Mouse (Mus musculus): ENCODE results near the gene Ppp1r11.

Ppp1r11 gene

DNA sequence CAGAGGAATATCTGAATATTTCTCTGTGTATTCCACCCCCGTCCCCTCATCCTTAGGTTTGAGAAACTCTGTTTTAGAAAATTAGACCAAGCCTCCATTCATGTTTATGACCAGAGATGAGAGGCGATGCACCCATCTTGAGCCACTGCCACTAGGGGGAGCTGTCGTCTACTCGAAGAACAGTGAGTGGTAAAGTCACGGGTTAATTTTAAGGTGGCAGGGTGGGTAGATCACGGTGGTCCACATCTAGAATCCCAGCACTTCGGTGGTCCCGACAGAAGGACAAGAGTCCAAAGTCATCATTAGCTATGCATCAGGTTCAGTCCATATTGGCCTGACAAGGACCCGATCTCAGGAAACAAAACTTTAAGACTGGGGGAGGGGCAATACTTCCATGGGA lies 36.5 kb downstream of the Ppp1r11 start:
- no peak for DNase-seq (ENCODE audit: low spot score)

DNA sequence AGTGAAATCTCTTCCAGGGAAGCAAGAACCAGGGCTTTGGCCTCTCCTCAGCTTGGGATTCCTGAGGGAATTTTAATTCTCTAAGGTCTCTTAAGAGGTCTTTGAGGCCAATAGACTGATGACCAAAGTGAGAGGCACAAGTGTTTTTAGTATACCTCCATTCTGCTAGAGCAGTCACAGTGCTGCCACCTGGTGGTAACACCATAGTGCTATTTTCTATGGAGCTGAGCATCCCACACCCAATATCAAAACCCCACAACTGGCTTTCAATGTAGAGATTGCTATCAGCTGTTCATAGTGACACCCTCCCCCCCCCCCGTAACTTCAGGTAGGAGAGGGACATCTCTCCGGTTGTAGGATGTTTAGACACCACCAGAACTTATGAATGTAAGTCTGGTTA lies 37.4 kb downstream of the Ppp1r11 start:
- DNase-seq (ENCODE audit: low spot score) = peak; percentile 39

DNA sequence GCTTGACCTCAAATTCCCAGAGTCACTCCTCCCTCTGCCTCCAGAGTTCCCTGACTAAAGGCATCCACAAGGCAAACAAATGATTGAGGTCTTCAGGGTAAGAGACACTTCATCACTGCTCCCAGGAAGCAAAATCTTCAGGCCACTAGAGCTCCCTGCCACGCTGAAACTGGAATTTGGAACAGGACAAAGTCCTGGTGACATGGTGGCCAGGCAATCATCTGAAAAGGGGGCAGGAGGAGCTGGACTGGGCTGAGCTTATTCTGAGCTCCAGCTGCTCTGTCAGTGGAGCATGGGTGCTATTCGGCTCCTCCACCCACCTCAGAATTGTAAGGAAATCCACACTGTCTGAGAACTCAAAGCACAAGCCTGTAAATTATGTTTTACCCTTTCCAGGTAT lies 39.5 kb downstream of the Ppp1r11 start:
- DNase-seq (ENCODE audit: low spot score) = no peak

DNA sequence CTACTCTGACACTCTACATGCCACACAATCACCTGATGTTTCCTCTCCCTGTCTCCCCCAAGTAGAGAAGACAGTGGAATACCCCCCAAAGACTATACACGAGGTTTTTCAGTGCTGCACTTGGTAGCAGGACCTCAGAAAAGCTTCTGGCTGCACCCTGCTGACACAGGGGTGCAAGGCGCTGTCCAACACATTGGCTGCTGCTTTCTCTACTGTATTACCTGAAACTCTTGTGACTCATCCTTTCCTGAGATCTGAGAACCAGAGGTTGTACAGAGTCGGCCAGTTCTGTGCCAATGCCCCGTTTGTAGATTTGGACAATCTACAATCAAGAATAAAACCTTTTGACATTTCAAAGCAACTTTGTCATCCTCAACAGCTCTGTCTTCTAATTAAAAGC lies 41.7 kb downstream of the Ppp1r11 start:
- no peak for DNase-seq (ENCODE audit: low spot score)

DNA sequence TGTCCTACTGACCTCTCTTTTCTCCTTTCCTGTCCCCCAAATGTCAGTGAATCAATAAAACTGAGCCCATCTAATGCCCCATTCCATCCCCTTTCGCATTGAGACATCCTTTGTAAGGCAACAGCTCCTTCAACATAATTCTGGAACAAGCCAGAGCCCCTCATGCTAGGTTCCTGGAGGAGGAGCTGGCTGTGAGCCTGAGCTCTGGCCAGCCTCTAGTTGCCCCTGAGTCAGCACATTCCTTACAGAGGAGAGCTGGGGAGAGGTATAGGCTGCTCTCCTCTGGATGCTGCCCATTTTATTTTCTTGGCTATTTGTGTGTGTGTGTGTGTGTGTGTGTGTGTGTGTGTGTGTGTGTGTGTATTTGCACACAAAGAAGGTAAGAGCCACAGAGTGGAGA lies 43.3 kb downstream of the Ppp1r11 start:
- DNase-seq (ENCODE audit: low spot score) = no peak

DNA sequence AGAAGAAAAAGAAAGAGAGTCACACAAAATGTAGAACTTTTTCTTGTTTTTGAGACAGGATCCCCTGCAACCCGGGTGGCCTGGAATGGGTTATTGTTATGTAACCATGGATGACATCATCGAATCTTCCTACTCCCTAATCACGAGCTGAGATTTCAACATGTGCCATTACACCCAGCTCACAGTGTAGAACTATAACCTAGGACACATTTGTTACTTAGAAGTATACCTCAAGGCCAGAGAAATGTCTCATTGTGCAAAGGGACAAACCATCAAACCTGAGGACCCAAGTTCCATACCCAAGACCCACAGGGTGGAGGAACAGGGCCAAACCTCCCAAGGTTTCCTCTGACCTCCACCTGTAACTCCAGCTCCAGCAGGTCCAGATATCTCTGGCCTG lies 47.9 kb downstream of the Ppp1r11 start:
- DNase-seq (ENCODE audit: low spot score) = no peak

DNA sequence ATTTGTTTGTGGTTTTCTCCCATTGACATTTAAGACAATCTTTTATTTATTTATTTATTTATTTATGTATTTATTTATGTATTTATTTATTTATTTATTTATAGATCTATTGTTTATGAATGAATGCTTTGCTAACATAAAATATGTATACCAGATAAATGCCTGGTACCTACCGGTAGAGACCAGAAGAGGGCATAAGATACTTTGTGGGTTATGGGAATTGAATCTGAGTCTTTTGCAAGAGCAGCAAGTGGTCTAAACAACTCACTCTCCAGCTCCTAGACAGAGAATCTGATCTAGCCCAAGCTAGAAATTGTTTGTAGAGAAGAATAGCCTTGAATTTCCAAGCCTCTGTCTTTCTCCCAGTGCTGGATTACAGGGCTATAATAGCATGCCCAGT lies 50.9 kb downstream of the Ppp1r11 start:
- DNase-seq (ENCODE audit: low spot score) = no peak

DNA sequence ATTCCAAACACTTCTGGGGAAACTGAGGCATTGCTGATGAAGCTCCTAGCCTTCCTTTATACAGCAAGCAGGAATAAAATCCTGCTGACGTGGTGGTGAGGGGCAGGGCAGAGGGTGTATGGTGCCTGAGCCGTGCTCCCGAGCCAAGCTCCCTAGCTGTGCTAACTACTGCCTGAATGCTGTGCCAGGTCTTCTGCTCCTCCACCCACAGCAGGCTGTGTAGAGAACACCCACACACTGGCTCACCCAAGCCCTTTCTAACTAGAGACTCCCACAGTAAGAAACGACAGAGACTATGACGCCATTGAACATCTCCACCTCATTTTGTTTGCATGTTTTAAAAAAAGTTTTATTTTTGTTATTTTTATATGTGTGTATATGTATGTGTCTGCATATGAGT lies 51.5 kb downstream of the Ppp1r11 start:
- no peak for DNase-seq (ENCODE audit: low spot score)

DNA sequence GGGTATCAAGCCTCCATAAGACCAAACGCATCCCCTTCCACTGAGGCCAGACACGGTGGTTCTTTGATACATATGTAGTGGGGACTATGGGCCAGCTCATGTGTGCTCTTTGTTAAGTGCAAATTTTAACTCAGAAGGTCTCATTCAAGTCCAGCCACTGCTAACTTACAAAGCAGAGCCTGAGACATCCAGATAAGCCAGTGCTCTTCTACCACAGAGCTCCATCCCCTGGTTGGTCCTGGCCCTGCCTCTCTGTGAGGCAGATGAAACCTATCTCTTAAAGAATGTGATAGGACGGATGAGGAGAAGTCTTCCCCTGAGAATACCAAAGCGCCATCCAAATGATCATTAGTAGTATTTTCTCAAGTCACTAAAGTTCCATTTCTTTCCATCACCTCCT lies 52.2 kb downstream of the Ppp1r11 start:
- no peak for DNase-seq (ENCODE audit: low spot score)

All from urinary bladder, postnatal 10 days (tissue).